Mouse (Mus musculus): ENCODE measurements around the gene Spryd3.

DNA sequence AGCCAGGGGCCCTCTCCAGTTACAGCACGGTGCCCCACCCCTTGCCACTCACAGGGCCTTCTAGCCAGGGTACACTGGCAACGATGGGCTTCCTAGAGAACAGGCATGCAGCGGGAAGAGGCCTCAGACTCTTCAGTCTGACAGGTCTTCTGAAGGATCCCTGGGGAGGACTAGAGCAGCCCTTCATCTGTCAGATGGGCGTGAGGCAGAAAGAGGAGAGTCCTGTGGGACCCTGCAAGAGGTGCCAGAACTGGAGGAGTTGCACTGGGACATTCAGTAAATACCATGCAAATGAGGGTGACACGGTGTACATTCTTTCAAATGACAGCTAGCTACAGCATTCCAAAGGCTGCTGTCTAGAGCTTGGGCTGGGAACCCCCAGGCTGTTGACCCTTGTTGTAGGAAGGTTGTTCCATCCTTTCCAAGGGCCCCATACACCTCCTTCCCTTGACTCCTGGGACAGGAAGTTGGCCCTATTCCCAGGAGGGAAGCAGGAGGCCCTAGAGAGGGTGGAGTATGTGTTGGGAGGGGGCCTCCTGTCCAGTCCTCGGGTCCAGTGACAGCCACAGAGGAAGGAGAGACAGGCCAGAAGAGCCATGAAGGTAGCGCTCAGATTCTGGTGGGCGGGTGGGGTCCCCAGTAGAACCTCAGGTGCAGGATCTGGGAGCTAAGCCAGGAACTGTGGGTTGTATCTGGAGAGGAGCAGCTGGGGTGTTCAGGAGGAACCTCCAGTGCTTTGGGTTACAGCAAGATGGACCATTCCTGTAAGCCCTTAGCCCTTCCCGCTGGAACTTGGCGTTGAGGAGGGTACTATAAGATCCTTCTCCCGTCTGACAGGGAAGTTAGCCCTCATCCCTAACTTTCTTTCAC is 34.1 kb downstream of the Spryd3 start:
- no peak for TF ChIP-seq POLR2A (IDR thresholded peaks at IDR 0.05; ENCODE audit: insufficient read depth, low read depth, low read length)
- TF ChIP-seq CTCF (IDR thresholded peaks at IDR 0.05; ENCODE audit: insufficient read depth, low read depth, low read length): no peak

All from olfactory bulb, adult 2 months (tissue).